Mouse (Mus musculus) embryonic facial prominence, embryonic 14.5 days (tissue): ENCODE data around the gene Isy1. TPM values are rescaled to one million over a fixed set of nuclear protein-coding genes. Genes with fewer than 3 reads are reported as not detected.

Experiments used
- ATAC-seq: fragments of 200-750 bp; cut with Nextera tagmentation; 2 replicates; pipeline ENCODE4 v1.8.0; 2017; ENCODE audit warnings: low read depth, moderate number of reproducible peaks, moderate TSS enrichment
- DNase-seq: peaks from one replicate; pipeline ENCODE4 v3.0.0-alpha.2; 2015; ENCODE audit warnings: low spot score
- H3K27ac ChIP-seq: fragments of 300-500 bp; sonication (generic); replicated peaks from 2 replicates; pipeline ENCODE4 v1.5.1; 2014; ENCODE audit warnings: low read depth, mild to moderate bottlenecking, low read length, moderate library complexity
- H3K27me3 ChIP-seq: fragments of 300-500 bp; sonication (generic); replicated peaks from 2 replicates; pipeline ENCODE4 v1.6.1; 2014; ENCODE audit warnings: low read length; ENCODE audit not compliant: control insufficient read depth, insufficient read depth
- H3K36me3 ChIP-seq: fragments of 300-500 bp; sonication (generic); 2 replicates; pipeline ENCODE4 v1.6.1; 2014; ENCODE audit warnings: low read length, mixed read lengths; ENCODE audit not compliant: control insufficient read depth, insufficient read depth
- H3K4me1 ChIP-seq: fragments of 300-500 bp; sonication (generic); 2 replicates; pipeline ENCODE4 v1.6.1; 2014; ENCODE audit warnings: antibody characterized with exemption, low read length; ENCODE audit not compliant: control insufficient read depth, insufficient read depth
- H3K4me2 ChIP-seq: fragments of 300-500 bp; sonication (generic); 2 replicates; pipeline ENCODE4 v1.6.1; 2014; ENCODE audit warnings: low read depth, mild to moderate bottlenecking, low read length, moderate library complexity, mixed read lengths
- H3K4me3 ChIP-seq: fragments of 300-500 bp; sonication (generic); 2 replicates; pipeline ENCODE4 v1.5.1; 2014; ENCODE audit warnings: low read depth, mild to moderate bottlenecking, low read length
- H3K9ac ChIP-seq: fragments of 300-500 bp; sonication (generic); 2 replicates; pipeline ENCODE4 v1.6.1; 2014; ENCODE audit warnings: low read depth, mild to moderate bottlenecking, low read length, moderate library complexity, mixed read lengths
- H3K9me3 ChIP-seq: fragments of 300-500 bp; sonication (generic); 2 replicates; pipeline ENCODE4 v1.6.1; 2016; ENCODE audit warnings: low read length; ENCODE audit not compliant: control insufficient read depth
- WGBS: fragments of 180-500 bp; shearing (Covaris S2); extraction: QIAGEN DNeasy Blood & Tissue Kit; methylation state at CpG from one replicate; pipeline ENCODE4 v1.1.7; 2014; 5-methylcytosine and 5-hydroxymethylcytosine counted together
- polyA plus RNA-seq: library from polyadenylated mRNA; unstranded; fragments of >200 nt; fragmentation: Nextera tagmentation; extraction: Ambion mirVana; gene quantifications from 2 replicates; pipeline ENCODE4 v1.2.1, GENCODE M21; 2014

Gene Isy1
- polyA plus RNA-seq: 34.7 and 42.7 TPM in 2 replicates

DNA sequence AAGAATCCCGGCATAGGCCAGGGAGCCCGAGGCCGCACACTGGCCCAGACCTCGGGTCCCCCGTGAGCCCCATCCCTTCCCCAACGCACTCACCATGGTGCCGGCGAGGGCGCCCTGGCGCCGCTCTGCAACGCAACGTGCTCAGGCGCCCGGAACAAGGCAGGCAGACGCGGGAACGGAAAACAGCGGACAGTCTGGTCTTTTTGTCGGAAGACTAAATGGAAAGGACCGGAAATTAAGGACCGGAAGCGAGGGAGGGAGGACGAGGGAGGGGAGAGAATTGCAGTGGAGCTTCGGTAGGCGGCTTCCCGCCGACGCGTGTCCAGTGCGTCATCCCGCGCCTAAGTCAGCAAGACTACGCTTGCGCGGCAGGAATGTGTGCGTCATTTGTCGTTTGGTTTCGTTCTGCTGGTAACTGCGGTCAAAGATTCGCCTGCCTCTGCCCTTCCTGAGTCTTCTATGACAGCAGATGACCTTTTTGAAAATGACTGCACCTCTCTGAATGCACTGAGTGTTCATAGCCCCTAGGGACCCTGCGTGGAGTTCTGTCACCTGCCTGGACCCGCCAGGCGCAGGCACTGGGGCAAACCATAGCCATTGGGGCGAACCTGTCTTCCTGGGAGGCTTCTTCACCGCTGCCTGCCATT is at the start of gene Isy1:
Gene Isy1 (minus strand): TSS at position 248 of the 647 bp plus-strand sequence.
- 0 out of 2 replicates have a peak, but pooled peaks cover 3% of the 10 kb centered on the region for H3K9me3 ChIP-seq
- peak within 1 kb of the TSS; percentile 97 for H3K27ac ChIP-seq
- peak within 1 kb of the TSS; percentile 89 for H3K9ac ChIP-seq
- H3K4me2 ChIP-seq: peak within 1 kb of the TSS; percentile 90
- DNase-seq (peak; percentile 99), ATAC-seq (peak; percentile 98)
- WGBS: under 1% methylated on average over 45 of the region's 46 CpGs
- no peaks in the 10 kb centered on the region for H3K27me3 ChIP-seq
- peaks cover 3% of the 10 kb centered on the region; the same call in 1 of the 2 replicates for H3K4me1 ChIP-seq
- H3K36me3 ChIP-seq: peaks cover 33% of the 10 kb centered on the region
- peak within 1 kb of the TSS; percentile 76 for H3K4me3 ChIP-seq

- Histone ChIP-seq H3K4me1 (peaks cover 7% of the 10 kb centered on the region; the same call in 1 of the 2 replicates), H3K4me3 (peak within 1 kb of the TSS; percentile 69), H3K4me2 (peak within 1 kb of the TSS; percentile 72), H3K27me3 (no peaks in the 10 kb centered on the region), H3K9ac (peak within 1 kb of the TSS; percentile 85), H3K27ac (peak within 1 kb of the TSS; percentile 76), H3K9me3 (no peaks in the 10 kb centered on the region), H3K36me3 (peaks cover 38% of the 10 kb centered on the region)
- WGBS: under 1% methylated on average over 31 of the region's 31 CpGs
- DNase-seq (peak; percentile 98), ATAC-seq (peak; percentile 97)
Measured at GRCm38 (mm10) chr6:87887594-87888233, 49.1 kb upstream of the Isy1 start, which contains the start of gene Copg1. TSS of gene Copg1 (plus strand) at chr6:87887814.

DNA sequence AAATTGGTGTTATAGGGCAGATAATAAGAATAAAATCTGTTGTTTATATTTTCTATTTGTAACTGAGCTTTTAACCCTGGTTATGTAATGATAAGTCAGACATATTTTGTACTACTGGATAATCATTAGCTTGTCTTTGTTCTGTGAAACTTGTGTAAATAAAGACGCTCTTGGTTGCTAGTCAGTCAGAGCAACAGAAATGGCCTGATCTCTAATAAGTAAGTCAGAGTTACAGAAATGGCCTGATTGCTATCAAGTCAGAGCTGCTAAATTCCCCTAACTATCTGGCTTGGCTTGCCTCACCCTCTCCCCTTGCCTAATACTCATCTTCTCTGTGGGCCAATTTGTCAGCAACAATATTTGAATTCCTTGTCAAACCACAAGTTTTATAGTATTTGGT is 48.1 kb upstream of the Isy1 start:
- 87% methylated on average over 1 of the region's 1 CpGs for WGBS
- Histone ChIP-seq H3K9ac (no peak overlapping the region), H3K4me3 (no peak overlapping the region), H3K4me2 (no peak overlapping the region), H3K4me1 (peaks cover 7% of the 10 kb centered on the region; the same call in 1 of the 2 replicates), H3K9me3 (no peaks in the 10 kb centered on the region), H3K36me3 (peaks cover 29% of the 10 kb centered on the region), H3K27me3 (no peaks in the 10 kb centered on the region), H3K27ac (no peak overlapping the region)
- DNase-seq (no peak), ATAC-seq (no peak)

GRCm38 (mm10) chr6:87882816-87883215 is 44.2 kb upstream of the Isy1 start:
- peak; percentile 4 for DNase-seq
- Histone ChIP-seq H3K27me3 (no peaks in the 10 kb centered on the region), H3K4me3 (no peak overlapping the region), H3K4me1 (no peaks in the 10 kb centered on the region), H3K27ac (no peak overlapping the region), H3K36me3 (no peaks in the 10 kb centered on the region), H3K9ac (no peak overlapping the region), H3K4me2 (no peak overlapping the region), H3K9me3 (no peaks in the 10 kb centered on the region)
- WGBS: 53% methylated on average over 4 of the region's 4 CpGs
- no peak for ATAC-seq

DNA sequence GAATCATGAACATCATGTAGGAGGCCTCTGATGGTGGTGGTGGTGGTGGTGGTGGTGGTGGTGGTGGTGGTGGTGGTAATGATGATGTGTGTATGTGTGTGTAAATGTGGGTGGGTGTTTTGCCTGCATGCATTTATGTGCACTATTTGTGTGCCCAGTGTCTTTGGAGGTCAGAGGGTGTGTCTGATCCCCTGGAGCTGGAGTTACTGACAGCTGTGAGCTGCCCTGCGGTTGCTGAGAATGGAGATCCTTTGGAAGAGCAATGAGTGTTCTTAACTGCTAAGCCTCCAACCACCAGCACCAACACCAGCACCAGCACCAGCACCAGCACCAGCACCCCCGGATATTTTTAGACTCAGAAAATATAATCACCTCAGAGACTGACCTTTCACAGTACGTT is 43.6 kb upstream of the Isy1 start:
- Histone ChIP-seq H3K9ac (no peak overlapping the region), H3K9me3 (no peaks in the 10 kb centered on the region), H3K27me3 (no peaks in the 10 kb centered on the region), H3K4me3 (no peak overlapping the region), H3K27ac (no peak overlapping the region), H3K36me3 (no peaks in the 10 kb centered on the region), H3K4me2 (no peak overlapping the region), H3K4me1 (no peaks in the 10 kb centered on the region)
- no peak for DNase-seq
- ATAC-seq: no peak
- 80% methylated on average over 3 of the region's 3 CpGs for WGBS

- Histone ChIP-seq H3K9me3 (no peaks in the 10 kb centered on the region), H3K4me3 (no peak overlapping the region), H3K27me3 (no peaks in the 10 kb centered on the region), H3K36me3 (no peaks in the 10 kb centered on the region), H3K4me2 (no peak overlapping the region), H3K27ac (no peak overlapping the region), H3K4me1 (no peaks in the 10 kb centered on the region), H3K9ac (no peak overlapping the region)
- ATAC-seq: no peak
- WGBS: 73% methylated on average over 3 of the region's 3 CpGs
- DNase-seq: no peak
Measured at GRCm38 (mm10) chr6:87879628-87880027, 41.0 kb upstream of the Isy1 start.

DNA sequence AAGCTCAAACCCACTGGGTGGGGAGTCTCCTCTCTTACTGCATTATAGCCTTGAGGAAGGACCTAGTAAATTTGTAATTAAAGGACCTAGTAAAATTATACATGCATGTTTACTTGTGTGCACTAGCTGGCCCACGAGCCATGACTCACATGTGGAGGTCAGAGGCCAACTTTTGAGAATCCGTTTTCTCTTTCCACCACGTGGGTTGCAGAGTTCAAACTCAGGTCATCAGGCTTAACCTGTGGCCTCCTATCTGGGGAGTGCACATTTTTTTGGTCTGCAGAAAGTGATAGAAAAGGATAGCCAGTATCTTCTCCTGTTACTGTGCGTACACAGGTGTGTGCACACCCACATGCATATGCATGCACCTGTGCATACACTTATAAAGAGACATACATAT is 40.4 kb upstream of the Isy1 start:
- no peaks in the 10 kb centered on the region for H3K4me1 ChIP-seq
- no peak for ATAC-seq
- 27% methylated on average over 4 of the region's 4 CpGs for WGBS
- no peaks in the 10 kb centered on the region for H3K36me3 ChIP-seq
- no peaks in the 10 kb centered on the region for H3K9me3 ChIP-seq
- no peak overlapping the region for H3K27ac ChIP-seq
- no peak overlapping the region for H3K4me3 ChIP-seq
- no peaks in the 10 kb centered on the region for H3K27me3 ChIP-seq
- H3K9ac ChIP-seq: no peak overlapping the region
- DNase-seq: no peak
- H3K4me2 ChIP-seq: no peak overlapping the region

DNA sequence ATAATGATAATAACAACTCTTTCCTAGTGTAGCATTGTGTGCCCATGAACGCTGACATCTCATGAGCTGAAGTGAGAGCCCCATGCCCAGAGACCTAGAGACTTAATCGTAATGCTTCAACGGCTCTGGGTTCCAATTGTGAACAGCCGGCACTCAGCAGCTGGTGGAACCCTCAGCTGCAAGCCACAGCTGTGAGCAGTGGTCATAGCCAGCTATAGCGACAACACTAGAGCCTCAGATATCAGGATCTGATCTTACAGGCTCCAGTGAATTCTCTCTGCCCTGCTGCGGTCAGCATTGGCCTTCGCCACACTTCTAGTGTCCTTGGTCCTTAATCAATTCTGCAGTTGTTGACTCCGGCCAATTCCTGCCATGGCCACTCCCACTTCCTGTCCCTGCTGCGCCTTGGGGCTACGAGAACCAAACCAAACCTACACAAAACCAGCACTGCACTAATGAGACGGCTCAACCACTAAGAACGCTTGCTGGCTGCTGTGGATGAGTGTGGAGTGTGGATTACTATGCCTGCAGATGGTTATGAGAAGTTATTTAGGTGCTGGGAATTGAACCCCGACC is 37.6 kb upstream of the Isy1 start:
- Histone ChIP-seq H3K4me1 (no peaks in the 10 kb centered on the region), H3K9ac (no peak overlapping the region), H3K36me3 (no peaks in the 10 kb centered on the region), H3K4me3 (no peak overlapping the region), H3K9me3 (no peaks in the 10 kb centered on the region), H3K27me3 (no peaks in the 10 kb centered on the region), H3K27ac (no peak overlapping the region), H3K4me2 (no peak overlapping the region)
- WGBS: 56% methylated on average over 13 of the region's 13 CpGs
- ATAC-seq (no peak), DNase-seq (no peak)
